Comparison of ENCODE assay signal across 18 mouse cellular contexts in the genomic region with DNA sequence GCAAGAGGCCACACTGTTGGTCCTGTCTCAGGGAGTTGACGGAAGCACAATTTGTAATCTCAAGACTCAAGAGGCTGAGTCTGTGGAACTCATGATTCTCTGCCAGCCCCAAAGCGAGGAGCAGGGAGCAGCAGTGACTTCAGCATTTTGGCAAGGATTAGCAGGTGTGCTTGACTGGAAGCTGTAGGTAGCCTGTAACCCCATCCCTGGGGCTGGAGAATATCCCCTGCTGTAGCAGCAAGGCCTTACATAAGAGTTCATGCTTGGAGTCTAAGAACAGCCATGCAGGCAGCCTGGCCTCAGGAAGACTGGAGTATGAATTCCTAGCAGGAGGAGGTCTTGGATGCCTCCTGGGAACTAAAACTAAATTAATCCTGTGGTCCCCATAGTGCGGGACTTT.
"Had no signal": no experiment of that assay in that cellular context is flagged by ENCODE, and none has a peak within 500 bp of the region (broad histone marks: within the 10 kb centered on the region; RNA-seq: fewer than 3 reads in every experiment).

No protein-coding gene starts in this region.

- H3K36me3 ChIP-seq: limb, embryonic 12.5 days; liver, embryonic 13.5 days; lung, embryonic 15.5 days; midbrain, embryonic 15.5 days; neural tube, embryonic 12.5 days had no signal

- H3K27me3 ChIP-seq: limb, embryonic 12.5 days; liver, embryonic 13.5 days; lung, embryonic 15.5 days; megakaryocyte, embryonic 14.5 days; midbrain, embryonic 15.5 days; neural tube, embryonic 12.5 days had no signal

- H3K4me1 ChIP-seq: liver, embryonic 13.5 days; megakaryocyte, embryonic 14.5 days; neural tube, embryonic 12.5 days had no signal

- H3K9me3 ChIP-seq: limb, embryonic 12.5 days; liver, embryonic 13.5 days; lung, embryonic 15.5 days; midbrain, embryonic 15.5 days; neural tube, embryonic 12.5 days had no signal

- H3K27ac ChIP-seq: limb, embryonic 12.5 days; liver, embryonic 13.5 days; lung, embryonic 15.5 days; macrophage; midbrain, embryonic 15.5 days; neural tube, embryonic 12.5 days had no signal

- H3K4me3 ChIP-seq: limb, embryonic 12.5 days; liver, embryonic 13.5 days; lung, embryonic 15.5 days; megakaryocyte, embryonic 14.5 days; midbrain, embryonic 15.5 days; neural tube, embryonic 12.5 days had no signal

- DNase-seq: kidney, postnatal 36 days; layer of hippocampus, adult 9-11 months; layer of hippocampus, postnatal 36 days; liver; liver, embryonic 13.5 days; liver, postnatal 0 days; lung, postnatal 14 days; retina, postnatal 1 day; right cerebral cortex, postnatal 4 days; spleen, adult 18-20 months; thymus, adult 18-20 months; thymus, postnatal 14 days had no signal
